Mouse (Mus musculus) kidney, adult 18-20 months (tissue): ENCODE results near the gene Bad.
"Not testable (repeated sequence)": the region's sequence is repeated elsewhere in the genome, so short reads cannot be mapped to it uniquely, and the experiment has no call there.

Source experiments
- DNase-seq: peaks from one replicate; pipeline ENCODE4 v3.0.0; 2021

Gene Bad

DNA sequence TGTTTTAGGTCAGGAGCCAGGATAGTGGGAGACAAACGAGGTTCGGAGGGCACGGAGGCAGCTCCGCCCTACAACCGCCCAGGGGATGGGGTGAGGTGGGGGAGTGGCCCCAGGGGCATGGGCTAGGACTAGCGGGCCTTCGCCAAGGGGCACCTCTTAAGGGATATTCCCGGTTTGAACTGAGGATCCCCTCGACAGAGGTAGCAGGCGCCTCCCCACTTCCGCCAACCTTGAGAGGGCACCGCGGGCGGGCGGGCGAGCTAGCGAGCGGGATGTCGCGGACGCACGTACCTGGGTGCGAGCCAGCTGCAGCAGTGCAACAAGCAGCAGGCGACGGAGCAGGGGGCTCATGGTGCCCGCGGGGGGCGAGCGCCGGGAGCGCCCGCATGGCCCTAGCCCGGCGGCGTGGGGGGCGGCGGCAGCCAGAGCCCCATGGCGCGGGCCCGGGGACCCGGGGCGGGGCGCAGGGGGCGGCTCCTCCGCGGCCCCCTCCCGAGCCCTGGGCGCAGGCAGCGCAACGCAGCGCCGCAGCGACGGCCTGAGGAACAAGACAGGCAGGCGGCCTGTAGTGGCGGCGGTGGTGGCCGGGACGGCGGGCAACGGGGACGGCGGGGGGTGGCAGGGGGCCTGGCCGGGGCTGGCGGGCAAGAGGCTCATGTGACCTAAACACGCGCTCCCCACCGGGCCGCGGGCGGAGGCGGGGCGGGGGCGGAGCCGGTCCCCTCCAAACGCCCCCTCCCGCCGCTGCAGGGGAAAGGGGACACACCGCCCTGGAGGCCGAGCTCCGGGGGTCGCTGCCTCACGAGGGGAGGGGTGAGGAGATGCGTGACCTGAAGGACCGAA lies 45.6 kb downstream of the Bad start, which contains the start of gene Vegfb:
Vegfb (minus strand) TSS at position 591 of the 843 bp plus-strand sequence.
- peak; percentile 82 for DNase-seq

GRCm38 (mm10) chr19:6987904-6988285 lies 46.2 kb downstream of the Bad start:
- DNase-seq = no peak

DNA sequence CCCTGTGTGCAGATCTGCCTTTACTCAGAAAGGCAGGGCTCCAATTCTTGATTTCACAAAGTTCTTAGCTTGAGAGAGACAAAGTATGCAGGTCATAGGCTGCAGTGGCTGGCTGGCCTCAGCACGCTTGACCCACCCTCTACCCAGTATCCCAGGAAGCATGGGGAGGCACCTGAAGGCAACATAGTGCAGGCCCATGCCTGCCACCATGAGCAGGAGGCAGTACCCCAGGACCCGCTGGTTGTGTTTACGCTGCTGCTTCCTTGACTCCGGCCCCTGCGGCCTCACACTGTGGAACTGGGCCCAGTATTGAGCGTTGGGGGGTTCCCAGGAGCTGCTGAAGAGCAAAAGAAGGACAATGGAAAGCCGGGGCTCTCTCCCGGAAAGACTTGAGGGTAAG lies 47.6 kb downstream of the Bad start:
- DNase-seq = no peak

GRCm38 (mm10) chr19:6990712-6991111 lies 49.1 kb downstream of the Bad start:
- DNase-seq = no peak

GRCm38 (mm10) chr19:6991166-6991565 lies 49.5 kb downstream of the Bad start:
- DNase-seq = not testable (repeated sequence)

- DNase-seq = peak; percentile 95
These were observed 50.6 kb downstream of the Bad start, which contains the start of gene Dnajc4 for GRCm38 (mm10) chr19:6992011-6992858. Dnajc4 (minus strand) TSS chr19:6992572.

DNA sequence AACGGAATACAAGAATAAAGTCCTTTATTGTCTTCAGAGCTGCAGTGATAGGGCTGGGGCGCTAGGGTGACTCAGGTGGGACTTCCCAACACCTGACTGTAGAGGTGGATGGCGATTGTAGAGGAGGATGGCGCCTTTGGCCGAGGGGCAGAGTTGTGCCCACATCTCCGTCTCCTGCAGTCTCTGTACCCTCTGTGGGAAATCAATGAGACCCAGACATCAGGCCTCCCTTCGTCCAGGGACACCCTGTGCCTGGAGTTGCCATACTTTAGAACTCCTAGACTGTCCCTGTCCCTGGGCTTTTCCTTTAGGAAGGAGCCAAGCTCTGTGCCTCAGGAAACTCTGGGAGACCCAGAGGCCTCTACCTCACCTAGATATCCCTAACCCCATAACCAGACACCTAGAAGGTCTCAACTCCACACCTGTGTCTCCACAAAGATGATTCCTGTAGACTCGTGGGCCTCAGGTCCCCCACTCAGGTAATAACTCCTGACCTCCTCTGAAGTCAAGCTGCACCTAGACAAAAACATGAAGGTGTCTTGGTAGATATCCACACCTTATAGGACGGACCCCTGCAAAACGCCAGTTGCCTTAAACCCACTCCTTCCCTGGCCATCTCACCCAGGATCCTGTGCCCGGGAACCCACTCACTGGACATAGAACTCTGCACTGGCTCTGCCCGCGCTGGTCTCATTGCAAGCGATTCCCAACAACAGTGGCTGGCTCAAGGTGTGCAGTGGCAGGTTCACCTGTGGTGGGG lies 51.5 kb downstream of the Bad start:
- DNase-seq = no peak

DNA sequence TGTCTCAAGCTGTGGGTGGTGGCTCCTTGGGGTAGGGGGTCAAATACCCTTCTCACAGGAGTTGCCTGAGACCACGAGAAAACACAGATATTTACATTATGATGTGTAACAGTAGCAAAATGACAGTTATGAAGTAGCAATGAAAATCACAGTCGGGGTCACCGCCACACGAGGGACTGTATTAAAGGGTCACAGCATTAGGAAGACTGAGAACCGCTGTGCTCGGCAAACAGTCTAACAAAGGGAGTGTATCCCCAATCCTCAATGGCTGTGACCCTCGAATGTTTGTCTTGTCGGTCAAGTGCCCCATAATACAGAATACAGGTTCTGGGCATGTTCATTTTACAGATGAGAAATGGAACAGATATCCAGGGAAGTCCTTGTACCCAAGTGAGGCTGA lies 52.3 kb downstream of the Bad start:
- no peak for DNase-seq

DNA sequence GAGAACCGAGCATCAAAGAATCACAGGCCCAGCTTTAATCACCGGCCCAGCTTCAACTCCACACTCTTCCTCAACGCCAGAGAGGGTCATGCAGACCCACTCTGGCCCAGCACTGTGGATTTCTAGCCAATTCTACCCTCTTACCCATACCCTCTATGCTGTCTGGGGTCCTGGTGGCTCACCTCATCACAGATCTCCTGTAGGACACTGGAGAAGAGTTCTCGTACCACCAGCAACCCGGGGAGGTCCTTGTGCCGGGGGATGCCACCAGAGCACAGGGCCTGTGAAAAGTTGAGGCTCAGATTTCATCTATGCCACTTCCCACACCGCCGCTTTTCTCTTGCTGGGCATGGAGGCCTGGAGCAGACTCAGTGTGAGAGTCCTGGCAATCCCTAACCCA lies 52.8 kb downstream of the Bad start:
- DNase-seq = no peak

- DNase-seq = peak; percentile 43
These were observed 53.8 kb downstream of the Bad start for GRCm38 (mm10) chr19:6995255-6995991.

GRCm38 (mm10) chr19:6996006-6996405 lies 54.3 kb downstream of the Bad start, which contains the start of the genes Nudt22 and Trpt1:
Nudt22 (minus strand) TSS chr19:6996117.
Trpt1 (plus strand) TSS chr19:6996131.
- DNase-seq = peak; percentile 92

GRCm38 (mm10) chr19:6997721-6998290 lies 56.1 kb downstream of the Bad start:
- no peak for DNase-seq

- DNase-seq = no peak
These were observed 57.9 kb downstream of the Bad start for GRCm38 (mm10) chr19:6999360-7000063.
